Mouse (Mus musculus) forebrain, embryonic 10.5 days (tissue): ENCODE data around the gene Mroh2a. TPM values are rescaled to one million over a fixed set of nuclear protein-coding genes. Genes with fewer than 3 reads are reported as not detected.

Experiments
- DNase-seq: peaks from one replicate; pipeline ENCODE4 v3.0.0-alpha.2; 2017; ENCODE audit warnings: low spot score; ENCODE audit errors: extremely low spot score
- H3K27ac ChIP-seq: fragments of 300-500 bp; sonication (generic); 2 replicates; pipeline ENCODE4 v1.5.1; 2016; ENCODE audit warnings: mild to moderate bottlenecking
- H3K27me3 ChIP-seq: fragments of 300-500 bp; sonication (generic); 2 replicates; pipeline ENCODE4 v1.6.1; 2016; ENCODE audit warnings: mild to moderate bottlenecking; ENCODE audit not compliant: poor library complexity, severe bottlenecking
- H3K36me3 ChIP-seq: fragments of 300-500 bp; sonication (generic); replicated peaks from 2 replicates; pipeline ENCODE4 v1.6.1; 2016; ENCODE audit warnings: mild to moderate bottlenecking, moderate library complexity
- H3K4me1 ChIP-seq: fragments of 300-500 bp; sonication (generic); 2 replicates; pipeline ENCODE4 v1.6.1; 2016
- H3K4me3 ChIP-seq: fragments of 300-500 bp; sonication (generic); 2 replicates; pipeline ENCODE4 v1.5.1; 2016; ENCODE audit warnings: mild to moderate bottlenecking, moderate library complexity
- H3K9me3 ChIP-seq: fragments of 300-500 bp; sonication (generic); 2 replicates; pipeline ENCODE4 v1.6.1; 2016; ENCODE audit warnings: mild to moderate bottlenecking, moderate library complexity
- WGBS: fragments of 180-500 bp; shearing (Covaris S2); methylation state at CpG from one replicate; pipeline ENCODE4 v1.1.7; 2016; 5-methylcytosine and 5-hydroxymethylcytosine counted together
- polyA plus RNA-seq: library from polyadenylated mRNA; unstranded; fragments of >200 nt; fragmentation: Nextera tagmentation; extraction: Ambion mirVana; gene quantifications from 2 replicates; pipeline ENCODE4 v1.2.1, GENCODE M21; 2016

Gene Mroh2a
- polyA plus RNA-seq, 1 experiment from 2014 or later, result 1.4 TPM

GRCm38 (mm10) chr1:88233421-88234247 lies 6.8 kb downstream of the Mroh2a start:
- no peak overlapping the region for H3K4me3 ChIP-seq
- no peak overlapping the region for H3K27ac ChIP-seq
- no peak for DNase-seq
- no peaks in the 10 kb centered on the region for H3K36me3 ChIP-seq
- peaks cover 98% of the 10 kb centered on the region for H3K9me3 ChIP-seq
- no peaks in the 10 kb centered on the region for H3K4me1 ChIP-seq
- WGBS, result 74% methylated on average over 14 of the region's 14 CpGs
- no peaks in the 10 kb centered on the region for H3K27me3 ChIP-seq

DNA sequence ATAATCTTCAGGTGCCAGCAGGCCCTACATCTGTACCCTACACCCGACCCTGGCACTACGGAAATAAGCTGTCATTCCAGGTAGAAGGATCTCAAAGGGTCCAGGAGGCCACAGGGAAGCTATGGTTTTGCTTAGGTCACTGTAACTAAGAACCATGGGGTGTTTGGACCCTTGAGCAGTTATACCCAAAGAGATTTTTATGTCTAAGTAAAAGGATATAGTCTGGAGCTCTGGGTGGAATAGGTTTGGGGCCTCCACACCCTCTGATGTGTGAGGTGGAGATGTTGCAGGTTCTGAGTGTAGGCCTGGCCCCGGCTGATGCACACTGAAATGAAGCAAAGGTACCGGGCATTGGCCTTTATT lies 7.4 kb downstream of the Mroh2a start:
- peaks cover 98% of the 10 kb centered on the region for H3K9me3 ChIP-seq
- no peaks in the 10 kb centered on the region for H3K4me1 ChIP-seq
- no peak for DNase-seq
- no peaks in the 10 kb centered on the region for H3K27me3 ChIP-seq
- H3K36me3 ChIP-seq, result no peaks in the 10 kb centered on the region
- no peak overlapping the region for H3K27ac ChIP-seq
- no peak overlapping the region for H3K4me3 ChIP-seq
- WGBS, result 68% methylated on average over 4 of the region's 4 CpGs

GRCm38 (mm10) chr1:88234646-88235045 lies 7.9 kb downstream of the Mroh2a start:
- Histone ChIP-seq H3K36me3 (no peaks in the 10 kb centered on the region), H3K27me3 (no peaks in the 10 kb centered on the region), H3K4me3 (no peak overlapping the region), H3K27ac (no peak overlapping the region), H3K4me1 (no peaks in the 10 kb centered on the region), H3K9me3 (peaks cover 98% of the 10 kb centered on the region)
- whole genome bisulfite sequencing, result 44% methylated on average over 5 of the region's 5 CpGs
- DNase-seq, result no peak

- Histone ChIP-seq H3K4me3 (no peak overlapping the region), H3K27me3 (no peaks in the 10 kb centered on the region), H3K27ac (no peak overlapping the region), H3K9me3 (peaks cover 98% of the 10 kb centered on the region), H3K36me3 (no peaks in the 10 kb centered on the region), H3K4me1 (no peaks in the 10 kb centered on the region)
- 68% methylated on average over 11 of the region's 11 CpGs for WGBS
- no peak for DNase-seq
Measured at GRCm38 (mm10) chr1:88235046-88235893, 8.5 kb downstream of the Mroh2a start.

- DNase-seq, result no peak
- WGBS, result 71% methylated on average over 4 of the region's 4 CpGs
- no peaks in the 10 kb centered on the region for H3K27me3 ChIP-seq
Measured at GRCm38 (mm10) chr1:88235894-88236415, 9.2 kb downstream of the Mroh2a start.

DNA sequence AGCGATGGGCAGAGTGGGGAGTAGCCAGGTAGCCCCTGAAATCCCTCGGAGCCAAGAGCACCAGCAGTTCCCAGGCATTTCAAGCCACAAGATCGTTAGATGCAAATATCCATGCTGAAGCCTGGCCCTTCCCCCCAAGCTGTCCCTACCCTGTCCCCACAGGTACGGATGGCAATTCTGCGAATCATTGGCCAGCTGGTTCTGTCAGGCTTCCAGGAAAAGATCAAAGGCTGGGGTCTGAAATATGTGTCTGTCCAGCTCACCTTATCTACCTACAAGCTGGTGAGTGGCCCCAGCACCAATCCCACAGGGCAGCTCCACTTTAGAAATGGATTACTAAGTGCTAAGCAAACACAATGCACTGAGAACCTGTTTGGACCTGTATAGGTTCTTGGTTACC lies 10.5 kb downstream of the Mroh2a start:
- Histone ChIP-seq H3K27ac (no peak overlapping the region), H3K4me3 (no peak overlapping the region), H3K27me3 (no peaks in the 10 kb centered on the region)

More at GRCm38 (mm10) chr1:88235894-88236415, 9.2 kb downstream of the Mroh2a start:
- H3K9me3 ChIP-seq, result peaks cover 98% of the 10 kb centered on the region
- H3K4me3 ChIP-seq, result no peak overlapping the region
- H3K36me3 ChIP-seq, result no peaks in the 10 kb centered on the region
- no peak overlapping the region for H3K27ac ChIP-seq
- no peaks in the 10 kb centered on the region for H3K4me1 ChIP-seq

GRCm38 (mm10) chr1:88238771-88239170 lies 12.0 kb downstream of the Mroh2a start:
- WGBS, result 78% methylated on average over 6 of the region's 6 CpGs
- no peaks in the 10 kb centered on the region for H3K27me3 ChIP-seq
- H3K4me1 ChIP-seq, result no peaks in the 10 kb centered on the region
- no peak for DNase-seq
- no peak overlapping the region for H3K4me3 ChIP-seq
- H3K9me3 ChIP-seq, result peaks cover 98% of the 10 kb centered on the region
- H3K36me3 ChIP-seq, result no peaks in the 10 kb centered on the region
- no peak overlapping the region for H3K27ac ChIP-seq

More for the DNA sequence above, 10.5 kb downstream of the Mroh2a start:
- peaks cover 98% of the 10 kb centered on the region for H3K9me3 ChIP-seq
- H3K36me3 ChIP-seq, result no peaks in the 10 kb centered on the region
- H3K4me1 ChIP-seq, result no peaks in the 10 kb centered on the region
- WGBS, result 80% methylated on average over 5 of the region's 5 CpGs
- no peak for DNase-seq

- whole genome bisulfite sequencing, result 76% methylated on average over 5 of the region's 5 CpGs
- no peaks in the 10 kb centered on the region for H3K4me1 ChIP-seq
- no peak overlapping the region for H3K27ac ChIP-seq
- H3K9me3 ChIP-seq, result peaks cover 98% of the 10 kb centered on the region
- no peaks in the 10 kb centered on the region for H3K36me3 ChIP-seq
- no peak overlapping the region for H3K4me3 ChIP-seq
- DNase-seq, result no peak
- H3K27me3 ChIP-seq, result no peaks in the 10 kb centered on the region
Measured at GRCm38 (mm10) chr1:88240072-88240471, 13.3 kb downstream of the Mroh2a start.

- Histone ChIP-seq H3K27ac (no peak overlapping the region), H3K36me3 (no peaks in the 10 kb centered on the region), H3K9me3 (peaks cover 98% of the 10 kb centered on the region), H3K27me3 (no peaks in the 10 kb centered on the region), H3K4me3 (no peak overlapping the region), H3K4me1 (no peaks in the 10 kb centered on the region)
- no peak for DNase-seq
- 77% methylated on average over 4 of the region's 4 CpGs for WGBS
Measured at GRCm38 (mm10) chr1:88240579-88240978, 13.8 kb downstream of the Mroh2a start.

DNA sequence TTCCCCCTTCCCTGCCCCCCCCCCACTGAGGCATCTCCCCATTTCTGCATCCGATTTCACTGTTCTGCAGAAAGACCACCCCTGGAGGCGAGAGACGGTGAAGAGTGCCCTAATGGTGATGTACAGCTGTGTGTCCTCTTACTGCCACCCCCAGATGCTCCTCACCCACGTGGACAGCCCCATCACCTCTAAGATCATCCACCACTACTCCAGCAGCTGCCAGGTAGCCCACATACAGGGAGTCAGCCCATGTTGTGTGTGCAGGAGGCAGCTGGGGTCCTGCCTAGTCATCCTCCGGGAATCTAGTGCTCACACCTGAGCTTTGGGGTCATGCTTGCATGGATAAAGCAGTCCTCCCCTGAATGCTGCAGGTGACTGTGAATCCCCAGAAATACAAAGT lies 17.1 kb downstream of the Mroh2a start:
- Histone ChIP-seq H3K36me3 (no peaks in the 10 kb centered on the region), H3K27me3 (no peaks in the 10 kb centered on the region), H3K4me1 (no peaks in the 10 kb centered on the region), H3K9me3 (peaks cover 100% of the 10 kb centered on the region), H3K27ac (no peak overlapping the region), H3K4me3 (no peak overlapping the region)
- no peak for DNase-seq
- WGBS, result 67% methylated on average over 5 of the region's 5 CpGs

DNA sequence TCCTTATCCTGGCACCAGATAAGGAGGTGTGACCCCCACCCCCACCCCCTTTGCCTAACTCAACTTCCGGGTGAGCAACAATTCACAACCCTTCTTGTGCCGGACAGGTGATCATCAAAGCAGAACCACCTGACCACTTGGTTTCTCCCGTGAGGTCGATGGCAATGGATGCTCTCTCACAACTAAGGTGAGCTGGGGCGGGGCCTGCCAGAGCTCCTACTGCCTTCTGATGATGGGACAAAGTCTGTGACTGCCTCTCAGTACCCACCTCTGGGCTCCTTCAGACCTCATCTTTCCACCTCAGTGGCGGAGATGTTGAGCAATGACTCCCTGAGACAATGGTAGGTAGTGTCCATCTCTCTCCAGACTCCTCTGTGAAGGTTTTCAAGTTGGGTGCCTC lies 19.1 kb downstream of the Mroh2a start:
- no peaks in the 10 kb centered on the region for H3K27me3 ChIP-seq
- DNase-seq, result no peak
- no peak overlapping the region for H3K27ac ChIP-seq
- no peaks in the 10 kb centered on the region for H3K36me3 ChIP-seq
- H3K4me3 ChIP-seq, result no peak overlapping the region
- 78% methylated on average over 6 of the region's 6 CpGs for WGBS
- peaks cover 100% of the 10 kb centered on the region for H3K9me3 ChIP-seq
- H3K4me1 ChIP-seq, result no peaks in the 10 kb centered on the region

- H3K4me3 ChIP-seq, result no peak overlapping the region
- no peaks in the 10 kb centered on the region for H3K4me1 ChIP-seq
- peaks cover 100% of the 10 kb centered on the region for H3K9me3 ChIP-seq
- no peak for DNase-seq
- WGBS, result 48% methylated on average over 6 of the region's 6 CpGs
- H3K27ac ChIP-seq, result no peak overlapping the region
- H3K27me3 ChIP-seq, result no peaks in the 10 kb centered on the region
- H3K36me3 ChIP-seq, result no peaks in the 10 kb centered on the region
Measured at GRCm38 (mm10) chr1:88246386-88246785, 19.6 kb downstream of the Mroh2a start.

- H3K27me3 ChIP-seq, result no peaks in the 10 kb centered on the region
- H3K36me3 ChIP-seq, result no peaks in the 10 kb centered on the region
- WGBS, result 54% methylated on average over 2 of the region's 2 CpGs
- DNase-seq, result no peak
- no peaks in the 10 kb centered on the region for H3K4me1 ChIP-seq
- no peak overlapping the region for H3K27ac ChIP-seq
- H3K9me3 ChIP-seq, result peaks cover 98% of the 10 kb centered on the region
- no peak overlapping the region for H3K4me3 ChIP-seq
Measured at GRCm38 (mm10) chr1:88247660-88248059, 20.9 kb downstream of the Mroh2a start.
